Mouse (Mus musculus) yolk sac, embryonic 10.5 days (tissue): ENCODE measurements around the gene Emg1.

ENCODE experiments used
- DNase-seq: peaks from one replicate; pipeline ENCODE4 v3.0.0-alpha.2; 2017; ENCODE audit warnings: low spot score

Gene Emg1

DNA sequence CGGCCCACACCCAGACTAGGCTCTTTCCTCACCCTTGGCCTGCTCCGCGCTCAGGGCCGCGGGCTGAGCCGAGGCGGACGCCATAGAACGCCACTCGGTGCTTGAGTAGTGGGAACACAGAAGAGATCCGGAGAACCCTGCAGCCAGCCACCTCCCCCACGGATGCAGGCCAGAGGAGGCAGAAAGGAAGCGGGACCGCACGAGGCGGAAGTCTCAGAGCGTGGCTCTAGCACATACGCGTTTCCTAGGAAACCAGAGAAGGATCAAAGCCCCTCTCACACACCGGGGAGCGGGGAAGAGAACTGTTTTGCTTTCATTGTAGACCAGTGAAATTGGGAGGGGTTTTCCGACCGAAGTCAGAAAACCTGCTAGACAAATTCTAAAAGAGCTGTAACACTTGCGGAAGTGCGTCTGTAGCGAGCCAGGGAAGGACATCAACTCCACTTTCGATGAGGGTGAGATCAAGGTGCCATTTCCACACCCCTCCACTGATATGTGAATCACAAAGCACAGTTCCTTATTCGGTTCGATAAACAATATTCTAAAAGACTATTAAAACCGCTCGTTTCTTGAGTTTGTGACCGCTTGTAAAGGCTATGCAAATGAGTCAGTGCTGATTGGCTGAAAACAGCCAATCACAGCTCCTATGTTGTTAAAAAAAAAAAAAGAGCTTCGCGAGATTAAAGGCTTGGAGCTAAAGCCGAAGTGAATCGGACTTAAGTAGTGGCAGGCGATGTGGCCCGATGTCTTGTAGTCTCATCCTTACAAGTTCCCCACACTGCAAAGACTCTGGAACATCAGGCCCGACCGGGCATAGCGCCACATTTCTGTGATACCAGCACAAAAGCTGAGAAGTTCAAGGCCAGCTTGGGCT is 29.1 kb upstream of the Emg1 start, which contains the start of gene Grcc10:
Gene Grcc10, minus strand, starts transcription at position 487 of the 874 bp plus-strand sequence.
- peak; percentile 94 for DNase-seq

DNA sequence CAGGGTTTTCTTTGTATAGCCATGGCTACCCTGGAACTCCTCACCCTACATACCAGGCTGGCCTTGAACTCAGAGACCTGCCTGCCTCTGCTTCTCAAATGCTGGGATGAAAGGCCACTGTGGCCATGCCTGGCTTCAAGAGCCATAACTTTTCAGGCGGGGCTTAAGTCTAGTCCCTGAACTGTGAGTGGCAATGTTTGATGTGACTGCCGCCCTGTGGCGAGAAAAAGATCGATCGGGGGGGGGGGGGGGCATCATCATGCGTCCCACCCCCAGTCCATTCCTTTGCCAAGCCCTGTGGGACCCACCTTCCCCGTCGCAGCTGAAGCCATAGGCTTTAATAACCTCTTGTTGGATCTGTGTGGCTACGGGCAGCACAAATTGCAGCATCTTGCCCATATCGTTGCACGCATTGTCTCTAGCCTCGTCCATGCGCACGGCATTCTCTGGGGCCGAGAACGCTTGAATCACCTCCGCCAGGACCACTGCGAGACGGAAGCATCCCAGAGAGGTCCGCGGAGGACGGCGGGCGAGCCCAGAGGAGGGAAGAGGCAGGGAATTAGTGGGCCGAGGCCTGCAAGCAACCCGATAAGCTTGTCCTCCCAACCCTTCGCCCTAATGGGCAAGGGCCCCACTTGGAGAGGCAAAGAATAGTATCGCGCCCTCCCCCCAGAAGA is 28.4 kb upstream of the Emg1 start:
- peak; percentile 79 for DNase-seq

DNA sequence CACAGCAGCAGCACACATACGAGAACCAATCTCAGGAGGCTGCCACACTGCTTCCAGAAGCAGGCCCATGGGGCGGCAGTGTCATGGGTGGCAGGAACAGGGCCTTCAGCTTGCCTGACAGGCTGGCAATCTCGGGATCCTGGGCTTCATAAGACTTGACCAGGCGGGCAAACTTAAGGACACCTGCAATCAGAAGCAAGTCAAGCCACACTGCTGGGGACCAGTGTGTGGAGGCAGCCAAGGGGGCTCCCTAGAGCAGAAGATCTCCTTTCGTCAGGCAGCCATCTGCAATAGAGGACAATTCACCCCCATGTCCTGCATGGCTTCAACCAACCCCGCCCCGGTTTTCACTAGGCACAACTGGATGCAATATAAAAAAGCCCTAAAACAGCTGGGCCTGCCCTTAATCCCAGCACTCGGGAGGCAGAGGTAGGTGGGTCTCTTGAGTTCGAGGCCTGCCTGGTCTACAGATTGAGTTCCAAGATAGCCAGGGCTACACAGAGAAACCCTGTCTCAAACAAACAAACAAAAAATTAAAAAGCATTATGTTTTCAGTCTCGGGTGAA is 27.3 kb upstream of the Emg1 start:
- DNase-seq = no peak

DNA sequence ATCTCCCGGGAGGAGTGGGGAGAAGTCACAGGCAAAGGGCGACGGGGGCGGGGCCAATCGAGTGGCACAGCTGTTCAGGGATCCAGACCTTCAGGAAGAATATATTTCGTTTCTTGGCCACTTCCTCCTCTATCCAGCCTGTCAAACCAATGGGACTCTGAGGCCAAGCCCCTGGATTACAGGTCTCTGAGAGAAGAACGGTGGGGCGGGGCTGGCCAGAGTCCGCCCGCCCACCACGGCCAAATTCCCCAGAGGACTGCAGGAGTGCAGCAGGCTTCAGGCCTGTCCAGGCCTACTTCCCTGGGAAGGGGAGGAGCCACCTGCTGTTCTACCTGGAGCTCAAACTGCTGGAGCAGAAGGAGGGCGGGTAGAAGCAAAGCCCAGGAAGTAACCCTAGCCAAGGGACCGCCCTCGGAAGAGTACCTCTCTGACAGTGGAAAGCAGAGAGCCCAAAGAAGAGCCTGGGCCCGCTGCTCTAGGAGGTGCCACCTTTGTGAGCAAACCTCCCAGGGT is 26.6 kb upstream of the Emg1 start, which contains the start of gene Ptpn6:
Gene Ptpn6, minus strand, starts transcription at position 204 of the 513 bp plus-strand sequence.
- peak; percentile 89 for DNase-seq

DNA sequence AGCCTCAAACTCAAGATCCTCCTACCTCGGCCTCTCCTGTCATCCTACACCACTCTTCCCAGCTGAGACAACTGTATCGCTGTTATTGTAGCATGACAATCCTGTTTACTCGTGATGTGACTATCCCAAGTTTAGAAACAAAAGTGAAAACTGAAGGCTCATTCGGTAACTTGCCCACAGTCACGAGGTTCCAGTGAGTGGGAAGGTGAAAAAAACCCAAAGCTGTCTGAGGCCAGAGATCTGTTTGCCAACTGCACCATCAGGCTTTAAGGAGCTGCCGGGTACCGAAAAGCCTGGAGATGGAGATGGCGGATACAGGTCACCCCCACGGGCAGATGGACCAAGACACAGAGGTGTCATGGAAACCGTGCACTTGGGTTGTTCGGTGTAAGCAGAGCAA is 25.1 kb upstream of the Emg1 start:
- no peak for DNase-seq

DNA sequence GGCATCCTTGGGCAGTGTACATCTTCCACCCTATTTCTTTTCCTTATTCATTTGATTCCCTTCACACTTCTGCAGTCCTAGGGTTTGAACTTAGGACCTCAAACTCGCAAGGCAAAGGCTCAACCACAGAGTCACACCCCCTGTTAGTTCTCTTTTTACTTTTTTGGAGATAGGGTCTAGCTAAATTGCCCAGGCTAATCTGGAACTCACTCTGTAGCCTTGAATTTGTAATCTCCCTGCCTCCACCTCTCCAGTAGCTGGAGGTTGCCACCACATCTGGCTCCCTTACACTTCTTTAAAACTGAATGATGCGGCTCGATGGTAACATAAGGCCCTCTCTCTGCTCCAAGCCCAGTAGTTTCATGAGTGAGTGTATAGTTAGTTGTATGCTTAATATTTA is 22.4 kb upstream of the Emg1 start:
- DNase-seq = no peak

DNA sequence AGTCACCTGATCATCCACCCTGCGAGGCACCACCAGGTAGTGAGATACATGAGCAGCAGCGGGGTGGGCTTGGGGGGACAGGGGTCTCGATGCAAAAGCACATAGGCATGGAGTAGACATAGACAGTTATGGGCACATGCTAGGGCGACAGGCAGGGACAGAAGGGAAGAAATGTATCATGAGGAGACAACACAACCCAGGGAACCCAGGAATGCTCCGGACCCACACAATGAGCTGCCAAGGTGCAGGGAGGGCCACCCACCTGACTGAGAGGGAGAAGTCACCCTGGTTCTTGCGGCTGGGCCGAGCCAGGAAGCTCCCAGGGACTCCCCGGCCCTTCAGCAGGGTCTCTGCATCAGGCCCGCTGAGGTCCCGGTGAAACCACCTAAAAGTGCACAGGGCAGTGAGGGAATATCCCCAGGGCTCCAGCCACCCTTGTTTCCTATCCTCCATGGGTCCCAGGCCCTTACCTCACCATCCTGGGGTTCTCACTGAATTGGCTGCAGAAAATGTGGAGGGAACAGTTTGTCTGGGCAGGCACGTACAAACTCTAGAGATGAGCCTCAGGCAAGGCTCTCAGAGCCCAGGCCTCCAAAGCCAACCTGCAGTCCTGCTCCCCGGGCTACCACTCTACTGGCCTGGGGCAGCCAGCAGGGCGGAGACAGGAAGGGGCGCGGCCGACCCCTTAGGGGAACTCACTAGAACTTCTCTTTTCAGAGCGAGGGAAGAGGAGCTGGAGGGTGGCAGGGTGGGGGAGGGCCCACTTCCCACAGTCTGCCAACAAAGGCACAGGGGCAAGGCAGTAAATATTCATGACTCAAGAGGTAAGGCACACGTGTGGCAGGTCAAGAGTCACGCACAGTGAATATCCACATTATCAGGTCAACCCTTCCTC is 20.7 kb upstream of the Emg1 start:
- no peak for DNase-seq

DNA sequence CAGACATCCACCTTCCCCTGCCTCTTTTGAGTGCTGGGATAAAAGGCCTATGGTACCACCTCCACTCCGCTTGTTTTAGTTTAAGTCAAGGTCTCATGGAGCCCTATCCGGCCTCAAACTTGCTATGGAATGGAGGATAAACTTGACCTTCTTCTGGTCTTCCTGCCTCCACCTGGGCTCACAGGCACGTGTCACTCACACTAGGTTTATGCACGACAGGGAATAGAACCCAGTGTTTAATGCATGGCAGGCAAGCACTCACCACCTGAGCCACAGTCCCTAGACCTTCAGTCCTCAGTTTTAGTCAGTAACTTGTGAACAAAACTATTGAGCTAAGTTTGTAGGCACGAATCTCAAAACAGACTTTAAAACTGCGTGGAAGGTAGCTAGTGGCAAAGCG is 19.1 kb upstream of the Emg1 start:
- no peak for DNase-seq

DNA sequence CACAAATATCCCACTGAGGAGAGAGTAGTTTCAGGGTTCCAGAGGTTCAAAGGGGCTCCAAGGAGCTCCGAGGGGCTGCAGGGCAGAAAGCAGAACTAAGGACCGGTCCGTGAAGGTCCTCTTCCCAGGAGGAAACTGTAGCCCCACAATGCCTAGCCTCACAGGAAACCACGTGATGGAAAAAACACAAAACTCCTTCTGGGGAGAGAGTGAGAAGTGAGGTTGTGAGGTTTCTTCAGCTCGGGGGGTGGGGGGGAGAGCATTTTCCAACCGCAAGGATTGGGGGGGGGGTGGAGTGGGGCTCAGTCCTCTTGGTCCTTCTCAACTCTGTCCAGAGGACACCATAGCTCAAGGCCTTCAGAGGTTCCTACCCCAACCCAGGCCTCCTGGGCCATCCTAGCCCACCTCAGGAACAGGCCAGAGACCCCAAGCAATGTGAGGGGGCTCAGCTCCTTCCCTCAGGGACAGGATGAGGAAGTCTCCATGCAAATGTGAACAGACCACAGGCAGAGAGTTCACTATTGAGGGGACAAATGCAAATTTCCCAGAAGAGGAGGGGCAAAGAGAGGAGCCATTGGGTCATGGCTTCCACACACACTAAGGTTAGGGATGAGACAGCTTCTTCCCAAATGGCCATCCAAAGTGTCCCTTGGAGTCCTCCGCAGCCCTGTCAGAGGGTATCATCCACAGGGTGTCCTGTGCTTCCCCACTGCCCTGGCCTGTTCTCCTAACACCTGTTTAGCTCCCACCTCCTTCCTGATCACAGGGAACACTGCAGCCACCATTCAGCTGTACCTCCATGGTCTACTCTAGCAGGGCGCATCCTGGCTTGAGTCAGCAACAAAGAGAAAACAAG is 18.1 kb upstream of the Emg1 start:
- no peak for DNase-seq

DNA sequence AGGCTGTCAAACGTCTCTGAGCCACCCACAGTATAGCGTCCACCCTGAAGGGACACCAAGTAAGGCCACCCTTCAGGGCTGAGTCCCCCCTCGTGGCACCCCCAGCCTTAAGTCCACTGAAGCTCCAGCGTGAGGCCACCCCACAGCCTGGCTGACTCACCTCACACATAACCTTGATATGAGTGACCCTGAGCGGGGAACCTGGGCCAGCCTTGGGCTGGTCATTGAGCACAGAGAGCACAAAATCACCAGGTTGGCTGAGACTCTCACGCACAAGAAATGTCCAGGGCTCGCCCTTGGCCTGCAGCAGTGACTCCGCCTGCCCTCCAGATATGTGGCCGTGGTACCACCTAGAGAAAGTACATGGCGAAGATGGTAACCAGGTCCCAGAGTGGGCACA is 16.6 kb upstream of the Emg1 start:
- no peak for DNase-seq

DNA sequence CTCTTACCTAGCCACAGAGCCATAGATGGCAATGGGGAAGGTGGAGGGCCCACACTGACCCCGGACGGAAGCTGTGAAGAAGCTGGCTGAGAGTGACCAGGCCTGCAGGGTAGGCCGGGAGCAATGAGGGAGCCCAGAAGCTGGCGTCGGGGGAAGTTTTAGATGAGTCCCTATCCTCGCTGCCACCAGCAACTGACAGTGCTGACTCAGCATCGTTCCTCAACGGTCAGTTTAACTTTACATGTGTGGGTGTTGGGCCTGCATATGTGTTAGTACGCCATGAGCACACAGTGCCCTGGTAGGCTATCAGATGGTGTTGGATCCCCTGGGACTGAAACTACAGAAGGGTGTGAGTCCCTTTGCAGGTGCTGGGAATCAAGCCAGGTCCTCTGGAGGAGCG is 12.5 kb upstream of the Emg1 start:
- no peak for DNase-seq

DNA sequence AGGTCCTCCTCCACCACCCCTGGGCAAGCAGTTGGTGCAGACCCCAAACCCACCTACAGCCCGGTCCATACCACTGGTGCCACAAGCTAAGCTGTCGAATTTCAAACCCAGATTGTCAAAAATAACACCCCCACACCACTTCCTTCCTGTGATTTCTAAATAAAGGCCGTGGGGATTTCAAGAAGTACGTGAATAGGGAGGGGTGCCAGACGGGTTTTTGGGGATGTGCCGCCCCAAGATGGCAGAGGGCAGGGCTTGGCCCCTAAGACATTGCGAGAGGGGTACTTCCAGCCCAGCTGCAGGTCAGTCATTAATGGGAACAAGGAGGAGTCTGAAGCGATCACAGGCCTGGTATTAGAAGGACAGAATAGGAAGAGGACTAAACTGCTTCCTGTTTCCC is 11.6 kb upstream of the Emg1 start:
- DNase-seq = no peak

DNA sequence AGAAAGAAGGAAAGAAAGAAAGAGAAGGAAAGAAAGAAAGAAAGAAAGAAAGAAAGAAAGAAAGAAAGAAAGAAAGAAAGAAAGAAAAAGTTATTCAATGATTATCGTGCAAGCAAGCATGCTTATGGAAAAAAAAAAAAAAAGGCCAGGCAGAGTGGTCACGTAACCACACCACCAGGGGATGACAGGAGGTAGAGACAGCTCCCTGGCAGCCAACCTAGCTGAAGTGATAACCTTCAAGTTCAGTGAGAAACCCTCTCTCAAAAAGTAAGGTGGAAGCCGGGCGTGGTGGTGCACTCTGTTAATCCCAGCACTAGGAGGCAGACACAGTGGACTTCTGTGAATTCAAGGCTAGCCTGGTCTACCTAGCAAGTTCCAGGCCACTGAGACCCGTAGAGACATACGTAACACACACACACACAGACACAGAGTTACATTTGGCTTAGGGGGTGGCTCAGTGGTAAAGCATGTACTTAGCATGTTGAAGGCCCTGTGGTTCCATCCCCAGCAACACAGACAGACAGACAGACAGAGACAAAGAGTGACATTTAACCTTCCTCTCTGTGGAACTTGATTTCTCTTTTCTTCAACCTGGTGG is 11.0 kb upstream of the Emg1 start:
- DNase-seq = no peak

DNA sequence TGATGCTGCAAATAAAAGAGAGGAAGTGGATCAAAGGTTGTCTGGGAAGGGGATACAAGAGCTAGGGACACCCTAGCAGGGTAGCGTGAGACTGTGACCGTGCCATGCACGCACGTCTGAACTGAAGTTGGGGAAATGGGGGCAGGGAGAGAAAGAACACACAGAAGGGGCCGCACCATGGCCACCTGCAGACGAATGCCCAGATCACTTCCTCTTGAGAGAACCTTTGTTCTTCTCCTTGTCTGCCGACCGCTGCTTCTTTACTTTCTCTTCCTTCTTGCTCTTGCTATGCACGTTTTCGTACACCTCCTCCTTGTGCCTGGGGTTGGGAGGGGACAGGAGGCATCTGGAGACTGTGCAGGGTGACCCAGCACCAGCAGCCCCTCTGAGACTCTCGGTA is 8.9 kb upstream of the Emg1 start:
- no peak for DNase-seq

DNA sequence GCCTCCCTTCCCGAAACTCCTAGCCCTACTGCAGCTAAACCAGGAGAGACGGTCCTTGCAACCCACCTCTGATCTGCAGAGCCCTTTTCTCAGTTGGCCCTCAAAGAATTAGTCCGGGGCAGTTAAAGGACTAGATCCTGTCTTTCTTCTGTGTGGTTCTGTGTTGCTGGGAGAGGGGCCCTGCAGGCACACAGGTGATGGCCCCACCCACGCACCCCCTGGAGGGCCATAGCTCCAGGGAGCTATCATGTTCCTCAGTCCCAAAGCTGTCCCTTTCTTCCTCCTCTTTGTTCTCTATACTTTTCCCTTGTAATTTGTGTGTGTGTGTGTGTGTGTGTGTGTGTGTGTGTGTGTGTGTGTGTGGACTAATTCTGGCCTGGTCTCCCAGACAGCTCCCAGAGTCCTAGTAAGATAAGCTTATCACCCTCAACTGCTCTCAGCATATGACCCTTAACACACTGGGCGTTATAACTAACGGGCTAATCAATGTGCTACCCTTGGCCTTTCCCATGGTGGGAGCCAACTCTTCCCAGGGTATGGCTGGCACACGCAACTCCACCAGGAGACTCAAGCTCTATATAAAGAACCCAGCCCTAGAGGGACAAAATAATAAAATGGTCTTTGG is 7.5 kb upstream of the Emg1 start:
- no peak for DNase-seq

DNA sequence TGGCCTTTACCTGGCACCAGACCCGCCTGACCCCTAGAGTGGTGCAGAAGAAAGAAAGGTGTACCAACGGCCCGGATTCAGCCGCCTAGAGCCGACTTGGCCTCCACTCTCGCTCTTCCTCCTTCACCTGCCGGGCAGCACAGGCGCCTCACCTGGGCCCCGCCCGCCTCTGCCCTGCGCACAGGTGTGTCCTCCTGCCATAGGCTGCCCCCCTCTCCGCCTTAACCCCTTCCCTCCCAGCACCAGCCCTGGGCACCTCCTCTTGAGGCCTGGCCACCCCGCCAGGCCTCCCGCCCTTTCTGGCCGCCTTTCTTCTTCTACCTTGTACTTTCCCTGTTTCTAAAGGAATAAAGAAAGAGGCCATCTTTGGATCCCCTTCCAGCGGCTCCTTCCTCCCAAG is 6.7 kb upstream of the Emg1 start:
- DNase-seq = peak; percentile 86

DNA sequence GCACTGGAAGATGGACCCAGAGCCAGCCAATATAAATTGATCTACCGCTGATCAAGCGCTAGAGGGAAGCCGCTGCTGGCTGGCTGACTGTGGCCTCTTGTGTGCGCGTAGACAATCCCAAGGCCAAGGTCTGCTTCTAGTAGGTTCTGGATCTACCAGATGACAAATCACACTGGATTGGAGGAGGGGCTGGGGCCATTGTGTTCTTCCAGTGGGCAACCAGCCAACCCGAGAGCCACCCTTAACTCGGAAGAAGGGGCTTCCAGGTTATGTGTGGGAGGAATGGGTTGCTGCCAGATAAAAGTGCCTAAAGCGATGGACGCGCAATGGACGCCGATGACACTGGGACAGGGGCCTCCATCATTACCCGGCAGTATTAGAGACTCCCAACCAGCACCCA is 6.0 kb upstream of the Emg1 start:
- DNase-seq = no peak

DNA sequence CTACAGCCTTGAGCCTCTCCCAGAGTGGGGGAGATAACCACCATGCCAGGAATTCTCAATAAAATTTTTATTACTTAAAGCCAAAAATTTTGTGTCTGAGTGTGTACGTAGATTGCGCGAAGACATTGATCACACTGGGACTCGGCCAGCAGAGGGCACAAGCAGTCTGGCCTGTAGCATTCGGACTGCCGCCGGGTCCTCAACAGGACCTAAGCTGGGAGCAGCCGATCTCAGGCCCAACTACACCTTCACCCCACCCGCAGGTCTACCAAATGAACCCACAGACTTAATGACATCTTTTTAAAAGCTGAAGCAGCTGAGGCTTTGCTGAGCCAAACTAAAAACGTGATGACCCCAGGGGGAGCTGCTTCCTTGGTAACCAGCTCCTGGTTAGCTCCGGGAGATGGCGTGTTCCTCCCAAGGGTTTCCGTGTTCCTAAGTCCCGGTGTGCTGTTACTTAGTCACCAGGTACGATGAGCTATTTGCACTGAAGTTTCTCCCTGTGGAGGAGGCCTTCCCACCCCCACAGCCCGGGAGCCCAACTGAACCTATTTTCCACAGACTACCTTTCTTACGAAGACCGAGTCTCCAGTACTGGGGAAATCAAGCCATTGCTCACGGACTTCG is 5.0 kb upstream of the Emg1 start:
- peak; percentile 77 for DNase-seq

DNA sequence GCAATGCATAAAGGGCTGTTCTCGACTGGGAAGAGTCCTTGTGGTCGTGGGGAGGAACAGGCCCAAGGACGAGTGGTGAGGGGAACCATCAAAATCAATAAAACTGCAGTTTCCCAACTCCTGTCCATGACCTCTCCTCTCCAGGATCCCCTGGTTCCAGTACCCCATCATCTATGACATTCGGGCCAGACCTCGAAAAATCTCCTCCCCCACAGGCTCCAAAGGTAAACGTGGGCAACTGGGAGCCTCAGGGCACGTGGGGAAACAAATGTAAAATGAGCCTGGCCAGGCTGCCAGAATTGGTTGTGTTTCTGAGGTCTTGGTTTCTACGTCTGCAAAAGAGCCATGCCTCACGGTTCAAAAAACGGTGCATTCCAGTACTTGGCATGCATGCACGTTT is 940 bp upstream of the Emg1 start:
- DNase-seq = no peak
